Mouse (Mus musculus) ovary, postnatal 10 days (tissue): ENCODE results near the gene Spop.
"Not testable (repeated sequence)": the region's sequence is repeated elsewhere in the genome, so short reads cannot be mapped to it uniquely, and the experiment has no call there.

Source experiments
- DNase-seq: peaks from one replicate; pipeline ENCODE4 v3.0.0; 2022; ENCODE audit warnings: low spot score

Gene Spop

GRCm38 (mm10) chr11:95391743-95392142, 22.1 kb upstream of the Spop start:
- DNase-seq = no peak

DNA sequence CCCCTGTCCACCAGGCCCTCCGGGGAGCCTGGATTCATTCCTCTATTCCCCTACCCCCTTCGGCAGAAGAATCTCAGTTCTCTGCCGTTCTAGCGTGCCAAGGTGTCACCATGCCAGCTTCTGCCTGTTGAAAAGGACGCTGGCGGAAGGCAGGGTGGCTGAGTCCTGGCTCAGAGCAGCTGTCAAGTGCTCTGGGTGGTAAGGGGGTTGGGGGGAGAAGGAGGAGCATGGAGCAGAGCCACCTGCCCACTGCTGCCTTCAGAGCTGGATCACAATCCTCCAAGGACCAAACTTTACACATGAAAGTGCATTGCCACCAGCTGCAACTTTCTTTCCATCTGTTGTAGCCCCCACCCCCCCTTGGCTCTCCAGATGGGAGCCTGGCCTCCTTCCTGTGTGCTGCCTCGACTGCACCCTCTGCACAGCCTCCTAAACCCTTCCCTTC, 21.6 kb upstream of the Spop start:
- no peak for DNase-seq

DNA sequence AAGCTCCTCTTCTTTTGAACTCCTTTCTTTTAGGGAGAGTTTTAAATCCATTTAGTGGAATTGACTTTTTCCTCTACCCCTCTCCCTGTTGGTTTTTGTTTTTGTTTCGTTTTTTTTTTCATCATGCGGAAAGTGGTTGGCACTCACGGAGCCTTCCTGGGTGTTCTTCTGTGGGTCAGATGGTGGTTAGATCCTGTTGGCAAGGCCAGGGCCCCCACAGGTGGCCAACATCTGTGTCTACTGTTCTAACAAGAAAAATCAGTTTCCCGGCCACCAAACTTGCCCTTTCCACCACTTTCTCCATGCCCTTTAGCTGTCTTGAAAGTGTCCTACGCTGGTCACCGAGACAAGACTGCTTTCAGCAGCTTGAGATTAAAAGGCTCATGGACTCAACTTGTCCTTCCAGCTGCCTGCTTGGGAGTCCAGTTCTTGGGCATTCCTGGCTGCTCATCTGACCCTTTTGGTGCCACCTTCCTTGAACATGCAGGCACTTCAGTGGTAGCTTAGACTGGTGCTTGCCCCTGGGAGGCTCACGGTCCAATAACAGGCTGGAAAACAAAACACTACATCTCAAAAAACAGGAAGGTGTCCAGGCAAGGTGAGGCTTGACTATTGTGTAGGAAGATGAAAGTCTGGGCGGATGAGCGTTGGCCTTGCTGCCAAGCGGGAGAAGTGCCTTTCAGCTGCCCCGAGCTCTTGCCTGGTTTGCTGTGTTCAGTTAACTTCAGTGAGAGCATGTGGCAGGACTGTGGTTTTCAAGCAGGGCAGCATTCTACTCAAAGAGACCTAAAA, 21.0 kb upstream of the Spop start:
- DNase-seq = no peak

- DNase-seq = no peak
Measured at GRCm38 (mm10) chr11:95393500-95393816, 20.4 kb upstream of the Spop start.

GRCm38 (mm10) chr11:95394112-95394511, 19.8 kb upstream of the Spop start:
- no peak for DNase-seq

DNA sequence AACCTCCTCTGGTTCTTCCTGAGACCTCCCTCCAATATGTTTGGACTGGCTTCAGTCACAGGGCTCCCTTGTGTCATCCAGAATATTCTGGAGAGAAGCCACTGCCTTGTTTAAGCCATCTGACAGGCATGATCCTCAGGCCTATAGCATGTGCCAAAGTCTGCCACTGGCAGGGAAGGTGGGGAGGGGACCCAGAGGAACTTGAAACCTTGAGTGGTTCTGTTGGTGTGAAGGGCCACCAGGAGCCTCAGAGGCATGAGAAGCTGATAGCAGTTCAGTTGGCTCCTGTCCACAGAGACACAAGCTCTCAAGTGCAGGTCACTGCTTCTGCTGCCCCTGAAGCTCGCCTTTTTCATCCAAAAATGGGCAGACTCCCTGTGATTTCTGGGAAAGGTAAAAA, 17.3 kb upstream of the Spop start:
- DNase-seq = no peak

GRCm38 (mm10) chr11:95397843-95398835, 15.7 kb upstream of the Spop start:
- DNase-seq = peak; percentile 59

- no peak for DNase-seq
Measured at GRCm38 (mm10) chr11:95399520-95400020, 14.3 kb upstream of the Spop start.

GRCm38 (mm10) chr11:95401568-95401967, 12.3 kb upstream of the Spop start:
- DNase-seq = no peak

DNA sequence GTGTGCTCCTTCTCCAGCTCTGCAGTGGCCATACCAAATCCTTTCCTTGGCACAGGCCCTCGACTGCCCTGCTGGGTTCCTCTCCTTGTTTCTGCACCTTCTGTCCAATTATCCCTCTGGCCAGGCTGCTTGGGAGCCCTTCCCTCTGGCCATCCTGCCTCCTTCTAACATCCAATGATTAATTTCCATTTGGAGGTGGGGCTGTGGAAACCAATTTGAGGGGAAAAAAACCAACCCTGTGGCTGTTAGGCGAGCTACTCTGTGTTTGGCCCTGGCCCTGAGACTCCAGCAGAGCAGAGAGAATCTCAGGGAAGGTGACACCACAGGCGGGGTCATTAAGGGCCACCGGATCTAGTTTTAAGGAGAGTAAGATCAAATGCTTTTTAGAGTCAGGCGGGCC, 11.7 kb upstream of the Spop start:
- DNase-seq = no peak

DNA sequence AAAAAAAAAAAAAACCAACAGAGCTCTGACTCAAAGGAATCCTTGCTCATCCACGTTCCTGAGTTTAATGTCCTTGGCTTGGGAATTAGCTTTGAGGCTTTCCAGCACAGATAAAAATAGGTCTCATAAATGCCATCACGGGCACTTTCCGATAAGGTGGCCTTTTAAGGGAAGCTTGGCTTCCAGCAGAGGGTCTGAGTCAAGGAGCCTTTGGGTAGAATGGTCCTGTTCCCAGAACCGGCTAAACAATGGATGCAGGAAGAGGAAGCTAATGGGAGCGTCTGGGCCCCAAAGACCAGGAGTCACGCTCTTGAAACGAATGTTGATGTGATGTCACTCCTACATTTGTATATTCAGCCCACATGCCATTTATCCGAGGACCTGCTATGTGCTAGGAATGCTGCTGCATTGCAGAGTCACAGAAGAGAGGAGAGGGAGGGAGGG, 11.2 kb upstream of the Spop start:
- DNase-seq = no peak

- no peak for DNase-seq
Measured at GRCm38 (mm10) chr11:95403382-95404340, 10.2 kb upstream of the Spop start.

DNA sequence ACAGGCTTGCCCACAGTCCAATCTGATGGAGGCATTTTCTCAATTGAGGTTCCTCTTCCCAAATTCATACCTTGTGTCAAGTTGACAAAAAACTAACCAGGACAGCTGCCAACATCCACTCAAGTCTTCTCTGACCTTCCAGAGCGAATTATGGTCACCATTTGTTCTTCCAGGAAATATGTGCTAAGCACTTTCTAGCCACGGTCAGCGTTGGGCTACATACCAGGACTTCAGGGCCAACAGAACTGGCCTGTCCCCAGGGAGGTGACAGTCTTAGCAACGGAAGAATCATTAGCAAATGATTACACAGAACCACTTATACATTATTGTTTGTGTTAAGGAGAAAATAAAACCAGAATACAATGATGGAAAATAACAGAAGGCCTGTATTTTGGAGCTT, 8.1 kb upstream of the Spop start:
- DNase-seq = no peak

DNA sequence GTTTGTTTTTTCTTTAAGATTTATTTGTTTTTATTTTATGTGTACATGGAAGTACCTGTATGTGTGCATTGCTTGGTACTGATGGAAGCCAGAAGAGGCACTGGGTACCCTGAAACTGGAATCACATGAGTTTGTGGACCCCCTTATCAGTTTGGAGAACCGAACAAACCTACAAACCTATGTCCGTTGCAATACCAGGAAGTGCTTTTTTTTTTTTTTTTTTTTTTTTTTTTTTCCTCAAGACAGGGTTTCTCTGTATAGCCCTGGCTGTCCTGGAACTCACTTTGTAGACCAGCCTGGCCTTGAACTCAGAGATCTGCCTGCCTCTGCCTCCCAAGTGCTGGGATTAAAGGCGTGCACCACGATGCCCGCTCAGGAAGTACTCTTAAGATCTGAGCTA, 7.5 kb upstream of the Spop start:
- DNase-seq = not testable (repeated sequence)

GRCm38 (mm10) chr11:95409450-95410112, 4.3 kb upstream of the Spop start:
- DNase-seq = no peak

DNA sequence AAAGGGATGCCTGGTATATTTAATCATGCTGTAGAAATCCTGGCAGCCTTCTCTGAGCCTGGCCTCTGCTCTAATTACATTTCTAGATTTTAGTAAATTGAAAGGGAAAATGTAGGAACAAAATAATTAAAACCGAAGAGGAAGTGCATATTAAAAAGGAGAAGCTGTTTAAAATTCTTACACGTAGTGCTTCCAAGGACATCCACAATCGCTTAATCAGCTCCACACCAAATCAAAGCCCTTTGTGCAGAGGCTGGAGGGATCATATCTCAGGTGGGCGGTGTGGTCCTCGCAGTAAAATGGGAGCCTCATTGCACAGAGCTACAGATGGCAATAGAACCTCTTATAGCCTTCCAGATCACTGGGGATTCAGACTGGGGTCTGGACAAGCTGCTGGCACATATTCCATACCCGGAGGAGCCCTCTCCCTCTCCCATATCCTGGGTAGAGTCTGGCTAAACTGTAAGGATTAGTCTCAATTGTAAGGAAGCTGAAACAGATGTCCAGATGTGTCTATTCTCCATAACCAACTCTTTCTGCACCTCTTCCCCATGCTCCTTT, 2.3 kb upstream of the Spop start:
- DNase-seq = no peak

DNA sequence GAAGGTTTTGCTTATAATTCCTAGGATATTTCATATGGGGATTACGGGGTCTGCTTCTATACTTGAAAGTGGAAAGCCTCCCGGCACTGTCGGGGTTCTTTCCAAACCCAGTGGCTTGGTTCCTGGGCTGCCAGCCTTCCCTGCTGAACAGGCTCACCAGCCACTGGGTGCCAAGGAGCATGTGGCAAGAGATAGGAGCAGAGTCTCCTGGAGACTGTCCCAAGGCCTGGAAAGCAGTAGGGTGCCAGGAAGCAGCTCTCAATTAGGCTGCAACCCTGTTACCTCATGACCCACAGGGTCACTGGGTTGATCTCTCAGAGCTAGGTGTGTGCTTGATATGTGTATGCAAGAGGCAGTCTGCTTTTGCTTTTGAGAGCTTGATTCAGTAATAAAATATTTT, 1.3 kb upstream of the Spop start:
- DNase-seq = no peak

GRCm38 (mm10) chr11:95414536-95415161, 769 bp downstream of the Spop start:
- DNase-seq = peak; percentile 87

DNA sequence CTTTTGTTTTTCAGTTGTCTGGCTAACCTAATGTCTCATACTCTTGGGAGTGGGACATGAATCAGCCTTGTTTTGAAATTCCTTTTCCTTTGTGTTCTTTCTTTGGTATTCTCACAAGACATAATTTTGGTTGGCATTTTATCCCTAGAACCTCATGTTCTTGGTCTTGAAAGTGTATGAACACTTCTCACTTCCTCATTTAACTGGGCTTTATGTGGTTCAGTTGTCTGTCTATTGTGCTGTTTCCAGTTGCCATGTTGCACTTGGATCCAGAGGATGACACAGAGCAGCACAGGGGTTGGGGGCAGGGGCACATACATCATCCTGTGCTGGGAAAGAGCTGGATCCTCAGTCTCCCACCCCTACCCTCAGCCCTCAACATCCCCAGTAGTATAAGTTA, 2.1 kb downstream of the Spop start:
- no peak for DNase-seq

- DNase-seq = no peak
Measured at GRCm38 (mm10) chr11:95417341-95417740, 3.5 kb downstream of the Spop start.
